Mouse (Mus musculus): ENCODE measurements at regions not wholly inside any gene's neighbourhood (a gene's known extent, or its start where the extent isn't known, plus 50 kb on each side); places are given as distances from the start of the nearest gene placed in this dataset.

DNA sequence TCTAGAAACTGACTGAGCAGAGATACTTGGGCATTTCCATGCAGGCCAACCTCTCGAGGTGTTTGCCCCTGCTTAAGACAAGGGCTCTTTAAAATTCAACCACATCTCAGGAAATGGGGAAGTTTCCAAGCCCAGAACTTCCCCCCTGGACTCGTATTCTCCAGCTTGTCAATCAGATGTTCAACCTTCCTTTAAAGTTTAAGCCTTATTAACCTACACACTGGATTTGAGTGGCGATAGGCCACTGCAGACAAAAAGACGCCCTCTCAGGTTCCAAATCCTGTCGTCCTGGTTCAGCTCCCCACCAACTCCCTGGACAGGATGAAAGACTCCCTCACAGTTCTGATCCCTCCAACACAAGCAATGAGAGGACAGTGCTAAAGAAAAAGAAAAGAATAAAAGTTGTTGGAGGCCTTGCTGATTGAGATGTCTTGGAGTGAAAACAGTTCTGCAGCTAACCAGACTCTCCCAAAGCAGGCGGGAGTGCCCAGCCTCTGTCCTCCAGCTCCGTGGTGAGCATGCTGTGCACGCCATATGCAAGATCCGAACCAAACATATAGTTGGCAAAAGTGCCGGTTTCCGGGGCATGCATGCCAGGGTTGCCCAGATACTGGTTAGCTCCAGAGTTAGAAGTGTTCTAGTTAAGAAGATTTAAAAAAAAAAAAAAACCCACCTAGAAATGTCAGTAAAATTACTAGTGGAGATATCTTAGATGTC is 298.3 kb downstream of the Mycn start:
- DNase-seq (ENCODE audit: low spot score in 2 of 2) = no peak

GRCm38 (mm10) chr12:12635308-12635707 is 306.4 kb downstream of the Mycn start:
- no peak for DNase-seq (ENCODE audit: low spot score in 2 of 2)

- no peak for DNase-seq (ENCODE audit: low spot score in 2 of 2)
These were observed 314.1 kb downstream of the Mycn start for GRCm38 (mm10) chr12:12627597-12627996.

DNA sequence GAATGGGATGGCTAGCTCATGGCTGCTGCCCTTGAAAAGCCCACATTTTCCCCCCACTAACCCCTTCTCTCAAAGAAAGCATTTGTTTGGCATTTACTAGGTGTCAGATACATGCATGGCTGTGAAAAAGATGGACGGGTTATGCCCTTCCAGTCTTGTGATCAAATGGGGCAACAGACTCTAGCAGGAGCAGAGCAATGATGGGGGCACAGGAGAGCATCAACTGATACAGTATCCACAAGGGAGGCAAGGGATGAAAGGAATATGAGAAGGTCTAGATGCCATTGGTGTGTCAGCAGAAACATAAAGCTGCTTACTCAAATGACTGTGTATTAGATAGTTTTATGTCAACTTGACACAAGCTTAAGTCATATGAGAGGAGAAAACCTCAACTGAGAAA is 315.9 kb downstream of the Mycn start:
- DNase-seq (ENCODE audit: low spot score in 2 of 2) = no peak

DNA sequence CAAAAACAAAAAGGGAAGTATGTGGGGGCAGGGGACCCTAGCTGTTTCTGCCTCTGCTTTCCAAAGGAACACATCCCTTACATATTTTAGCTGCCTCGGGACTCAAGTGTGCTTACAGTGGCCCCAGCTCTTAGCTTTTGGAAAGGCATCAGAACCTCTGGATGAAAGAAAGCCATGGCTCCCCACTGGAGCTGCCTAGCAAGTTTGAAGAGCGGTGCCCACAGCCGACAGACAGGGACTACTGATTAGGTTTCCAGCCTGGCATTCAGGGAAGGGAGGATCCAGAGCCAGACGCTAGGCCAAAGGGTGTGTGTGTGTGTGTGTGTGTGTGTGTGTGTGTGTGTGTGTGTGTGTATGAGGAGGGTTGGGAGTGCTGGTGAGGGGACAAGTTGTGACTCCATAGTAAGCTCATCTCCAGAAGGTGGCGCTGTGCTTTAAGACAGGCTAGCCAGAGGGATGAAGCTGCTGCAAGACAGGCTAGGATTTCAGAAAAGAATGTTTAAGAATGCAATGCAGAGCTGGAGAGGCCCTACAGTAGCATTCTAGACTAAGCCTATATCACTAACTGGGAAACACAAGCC is 318.9 kb downstream of the Mycn start:
- peak; percentile 26 to 43 for DNase-seq (ENCODE audit: low spot score in 2 of 2)

GRCm38 (mm10) chr12:12621506-12621905 is 320.2 kb downstream of the Mycn start:
- DNase-seq (ENCODE audit: low spot score in 2 of 2) = no peak

DNA sequence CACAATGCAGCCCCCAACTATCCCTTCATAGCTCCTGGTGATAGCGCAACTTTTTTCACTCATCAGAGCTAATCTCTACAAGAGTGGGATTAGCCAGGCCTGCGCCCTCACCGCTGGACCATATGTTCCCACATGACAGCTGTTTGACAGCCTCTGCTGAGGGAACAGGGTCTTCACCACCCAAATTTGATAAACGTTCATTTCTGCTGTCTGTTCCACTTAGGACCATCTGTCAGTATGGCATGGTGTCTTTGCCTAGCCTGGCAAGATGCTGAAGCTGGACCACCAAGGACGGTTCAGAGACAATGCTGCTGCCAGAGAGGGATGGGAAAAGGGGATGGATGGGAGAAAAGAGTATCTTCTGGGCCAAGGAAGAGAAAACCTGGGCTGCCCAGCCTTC is 321.4 kb downstream of the Mycn start:
- no peak for DNase-seq (ENCODE audit: low spot score in 2 of 2)

GRCm38 (mm10) chr12:12619431-12619830 is 322.3 kb downstream of the Mycn start:
- DNase-seq (ENCODE audit: low spot score in 2 of 2) = no peak

GRCm38 (mm10) chr12:12612520-12612919 is 329.2 kb downstream of the Mycn start:
- no peak for DNase-seq (ENCODE audit: low spot score in 2 of 2)

- no peak for DNase-seq (ENCODE audit: low spot score in 2 of 2)
These were observed 330.9 kb downstream of the Mycn start for GRCm38 (mm10) chr12:12610861-12611260.

DNA sequence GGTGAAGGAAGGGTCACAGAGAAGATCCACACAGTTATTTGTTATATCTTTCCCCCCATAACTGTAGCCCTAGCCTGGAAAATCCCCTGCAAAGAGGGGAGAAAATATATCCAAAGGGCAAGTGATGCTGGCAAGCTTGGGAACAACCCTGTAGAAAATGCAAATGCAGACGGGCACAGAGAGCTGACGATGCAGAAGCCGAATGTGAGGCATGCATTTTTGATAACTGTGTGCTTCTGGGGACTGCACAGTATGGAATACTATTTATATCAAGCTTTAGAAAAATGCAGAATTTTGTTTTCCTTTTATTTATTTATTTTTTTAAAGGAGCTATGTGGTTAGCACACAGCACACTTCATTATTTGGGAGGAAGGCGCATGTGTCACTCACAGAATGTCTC is 333.7 kb downstream of the Mycn start:
- no peak for DNase-seq (ENCODE audit: low spot score in 2 of 2)

GRCm38 (mm10) chr12:12606911-12607310 is 334.8 kb downstream of the Mycn start:
- no peak for DNase-seq (ENCODE audit: low spot score in 2 of 2)

DNA sequence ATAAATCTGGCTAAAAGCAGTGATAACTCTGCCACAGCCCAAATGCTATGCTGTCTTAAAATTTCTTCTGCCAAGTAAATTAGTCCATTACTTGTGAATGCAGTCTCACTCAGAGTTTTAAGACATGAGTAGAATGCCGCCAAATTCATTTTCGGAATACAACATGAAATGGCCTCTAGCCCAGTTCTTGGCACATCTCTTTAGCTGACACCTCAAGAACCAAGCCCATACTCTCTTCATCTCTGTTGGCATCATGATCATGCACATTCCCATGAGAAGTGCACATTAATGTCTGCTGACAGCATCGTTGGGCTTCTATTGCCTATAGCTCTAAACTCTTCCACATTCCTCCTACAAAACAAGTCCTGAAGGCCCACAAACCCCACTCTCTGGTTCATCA is 336.2 kb downstream of the Mycn start:
- no peak for DNase-seq (ENCODE audit: low spot score in 2 of 2)

DNA sequence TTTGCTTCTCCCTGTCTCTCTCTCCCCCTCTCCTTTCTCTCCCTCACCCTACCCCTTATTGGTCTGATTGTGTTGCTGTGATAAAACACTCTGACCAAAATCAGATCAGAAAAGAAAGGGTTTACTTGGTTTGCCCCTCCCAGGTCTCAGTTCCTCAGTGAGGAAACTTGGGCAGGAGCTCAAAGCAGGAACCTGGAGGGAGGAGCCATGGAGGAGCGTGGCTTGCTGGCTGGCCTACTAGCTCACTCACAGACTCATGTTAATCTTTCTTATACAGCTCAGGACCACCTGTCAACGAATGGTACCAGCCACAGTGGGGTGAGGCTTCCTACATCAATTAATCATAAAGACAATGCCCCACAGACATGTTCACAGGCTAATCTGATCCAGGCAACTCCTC is 339.4 kb downstream of the Fam49a start:
- no peak for DNase-seq (ENCODE audit: low spot score in 2 of 2)

- no peak for DNase-seq (ENCODE audit: low spot score in 2 of 2)
These were observed 333.5 kb downstream of the Fam49a start for GRCm38 (mm10) chr12:12595399-12595798.

GRCm38 (mm10) chr12:12594567-12594966 is 332.6 kb downstream of the Fam49a start:
- DNase-seq (ENCODE audit: low spot score in 2 of 2) = no peak

- DNase-seq (ENCODE audit: low spot score in 2 of 2) = no peak
These were observed 331.4 kb downstream of the Fam49a start for GRCm38 (mm10) chr12:12593343-12593742.

- DNase-seq (ENCODE audit: low spot score in 2 of 2) = no peak
These were observed 328.9 kb downstream of the Fam49a start for GRCm38 (mm10) chr12:12590753-12591291.

GRCm38 (mm10) chr12:12588771-12589370 is 326.9 kb downstream of the Fam49a start:
- DNase-seq (ENCODE audit: low spot score in 2 of 2) = peak in 1 of 2 experiments; percentile 27

DNA sequence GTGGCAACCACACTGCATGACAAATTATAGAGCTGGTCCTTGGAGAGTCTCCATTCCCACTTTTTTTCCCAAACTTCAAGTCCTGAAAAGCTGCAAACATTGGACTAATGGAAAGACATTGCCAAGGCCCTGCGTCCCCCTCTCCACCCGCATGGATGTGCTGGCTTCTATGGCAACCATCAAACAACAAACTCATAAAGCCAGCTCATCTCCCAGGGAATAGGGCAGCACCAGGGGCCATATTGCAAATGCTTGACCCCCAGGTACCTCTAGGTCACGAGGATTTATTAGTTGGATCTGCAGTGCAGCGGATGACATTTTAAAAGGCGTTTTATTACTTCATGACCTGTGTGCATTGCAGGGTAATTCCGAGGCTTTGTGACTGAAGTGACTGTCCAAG is 324.5 kb downstream of the Fam49a start:
- DNase-seq (ENCODE audit: low spot score in 2 of 2) = no peak

GRCm38 (mm10) chr12:12581271-12582186 is 319.6 kb downstream of the Fam49a start:
- DNase-seq (ENCODE audit: low spot score in 2 of 2) = no peak

GRCm38 (mm10) chr12:12580763-12581178 is 318.8 kb downstream of the Fam49a start:
- DNase-seq (ENCODE audit: low spot score in 2 of 2) = no peak

Measured in gastrocnemius, adult 8-10 months (tissue).